Mouse (Mus musculus) liver, adult 2 months (tissue): Measurements from ENCODE around the gene Txlng. TPM values are rescaled to one million over a fixed set of nuclear protein-coding genes. Genes with fewer than 3 reads are reported as not detected.
A peak's percentile ranks its signal among the peaks of the same experiment; 100 is the strongest.

Source experiments
- DNase-seq: peaks from one replicate; pipeline ENCODE4 v3.0.0-alpha.2; 2011; ENCODE audit warnings: low read depth, low spot score; ENCODE audit errors: extremely low read depth
- H3K27ac ChIP-seq: fragments of 200-500 bp; replicated peaks from 2 replicates; pipeline ENCODE4 v1.5.1; 2012; ENCODE audit warnings: low read depth, mild to moderate bottlenecking, control low read depth, inconsistent platforms, low read length; ENCODE audit not compliant: insufficient read depth
- H3K27me3 ChIP-seq: fragments of 200-500 bp; 2 replicates; pipeline ENCODE4 v1.6.1; 2012; ENCODE audit warnings: mild to moderate bottlenecking, moderate library complexity, low read length, inconsistent platforms; ENCODE audit not compliant: control insufficient read depth, insufficient read depth
- H3K36me3 ChIP-seq: fragments of 200-500 bp; 2 replicates; pipeline ENCODE4 v1.6.1; 2012; ENCODE audit warnings: low read length, inconsistent platforms; ENCODE audit not compliant: control insufficient read depth, insufficient read depth
- H3K4me1 ChIP-seq: fragments of 200-500 bp; 2 replicates; pipeline ENCODE4 v1.6.1; 2011; ENCODE audit warnings: low read length; ENCODE audit not compliant: control insufficient read depth, insufficient read depth
- H3K4me3 ChIP-seq: fragments of 200-500 bp; 2 replicates; pipeline ENCODE4 v1.5.1; 2011; ENCODE audit warnings: low read depth, mild to moderate bottlenecking, control low read depth, low read length, moderate library complexity; ENCODE audit not compliant: insufficient read depth
- H3K79me2 ChIP-seq: fragments of 200-500 bp; 2 replicates; pipeline ENCODE4 v1.6.1; 2012; ENCODE audit warnings: inconsistent platforms, mild to moderate bottlenecking, low read length, moderate library complexity; ENCODE audit not compliant: control insufficient read depth, insufficient read depth
- H3K9ac ChIP-seq: fragments of 200-500 bp; 2 replicates; pipeline ENCODE4 v1.6.1; 2012; ENCODE audit warnings: low read depth, mild to moderate bottlenecking, control low read depth, inconsistent platforms, low read length
- CTCF ChIP-seq: fragments of 200-500 bp; IDR thresholded peaks from 2 replicates; pipeline ENCODE4 v1.5.1; 2011; ENCODE audit warnings: low read depth, low read length, control low read depth
- POLR2A ChIP-seq: fragments of 200-500 bp; IDR thresholded peaks from 2 replicates; pipeline ENCODE4 v1.6.1; 2011; ENCODE audit warnings: low read length, control low read depth; ENCODE audit not compliant: insufficient read depth; ENCODE audit errors: extremely low read depth
- WGBS: fragments of 180-500 bp; shearing (Covaris S2); methylation state at CpG from one replicate; pipeline ENCODE4 v1.1.7; 2018; 5-methylcytosine and 5-hydroxymethylcytosine counted together
- polyA plus RNA-seq: library from polyadenylated mRNA; depleted of rRNA; stranded (reverse); fragments of >200 nt; gene quantifications from 2 replicates; pipeline ENCODE4 v1.2.3, GENCODE M21; 2012; rRNA removed
- total RNA-seq: library from RNA; depleted of rRNA; stranded (reverse); fragments of >200 nt; gene quantifications from 2 replicates; pipeline ENCODE4 v1.2.3, GENCODE M21; 2014; rRNA removed

The Txlng gene
- total and polyA plus RNA-seq, 2 experiments, result 3.5 to 20.0 TPM

DNA sequence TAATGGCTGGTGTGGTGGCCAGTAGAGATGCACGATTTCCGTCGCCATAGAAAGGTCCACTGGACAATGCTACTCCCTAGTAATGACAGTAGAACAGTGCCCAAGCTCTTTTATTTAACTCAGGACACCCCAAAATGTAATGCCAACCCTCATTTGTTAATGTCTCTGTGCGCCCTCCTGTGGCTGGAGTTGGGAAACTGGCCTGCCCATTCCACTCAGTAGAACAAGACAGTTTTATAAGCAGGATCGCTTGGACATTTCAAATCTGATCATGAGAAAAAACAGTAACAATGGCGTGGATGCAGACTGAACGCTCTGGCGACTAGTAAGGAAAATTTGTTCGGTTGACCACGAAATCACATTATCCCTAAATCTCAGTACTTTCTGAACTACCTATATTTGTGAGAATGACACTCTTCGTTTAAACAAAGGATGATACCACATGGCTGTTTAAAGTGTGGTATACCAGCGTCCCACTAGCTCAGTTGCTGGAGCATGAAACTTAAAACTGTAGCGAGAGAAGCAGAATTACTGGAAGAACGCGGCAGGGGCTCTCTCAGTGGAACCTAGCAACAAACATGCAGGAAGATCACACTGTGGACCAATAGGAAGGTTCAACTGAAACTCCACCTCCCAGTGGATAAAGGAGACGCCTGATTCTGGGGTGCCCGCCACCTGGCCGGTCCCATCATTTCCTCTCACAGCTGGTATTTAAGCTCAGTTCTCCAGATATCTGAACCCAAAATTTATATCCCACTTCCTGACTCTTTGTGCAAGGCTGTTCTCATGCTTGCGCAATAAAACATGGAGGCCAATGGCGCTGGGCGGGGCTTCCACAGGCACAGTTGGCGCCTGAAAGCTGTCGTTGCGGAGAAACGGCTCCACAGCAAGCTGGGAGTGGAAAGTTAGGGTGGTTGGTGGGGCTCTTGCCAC lies 94.0 kb downstream of the Txlng start:
- 32% methylated on average over 25 of the region's 25 CpGs for WGBS

DNA sequence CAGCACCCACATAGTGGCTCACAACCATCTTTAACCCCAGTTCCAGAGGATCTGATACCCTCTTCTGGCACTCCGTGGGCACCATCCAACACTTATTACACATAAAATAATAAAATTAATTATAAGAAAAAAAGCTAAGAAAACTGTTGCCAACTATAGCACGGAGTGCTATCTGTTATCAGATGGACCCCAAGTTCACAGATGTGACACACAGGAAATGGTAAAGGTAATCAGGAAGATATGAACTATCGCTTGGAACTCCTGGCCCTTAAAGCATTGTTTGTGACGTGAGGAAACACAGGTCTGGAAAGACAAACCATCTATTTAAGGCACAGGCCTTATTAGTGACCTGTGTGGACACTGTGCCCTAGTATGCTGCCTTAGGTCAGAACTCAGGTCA lies 99.2 kb downstream of the Txlng start:
- H3K36me3 ChIP-seq, result no peaks in the 10 kb centered on the region
- H3K27ac ChIP-seq, result no peak overlapping the region
- no peak overlapping the region for H3K4me3 ChIP-seq
- WGBS, result 90% methylated on average over 4 of the region's 4 CpGs
- DNase-seq, result no peak
- H3K79me2 ChIP-seq, result no peaks in the 10 kb centered on the region
- TF ChIP-seq CTCF (no peak), POLR2A (no peak)
- H3K9ac ChIP-seq, result no peak overlapping the region
- H3K27me3 ChIP-seq, result no peaks in the 10 kb centered on the region
- no peaks in the 10 kb centered on the region for H3K4me1 ChIP-seq

More for the DNA sequence above, 94.0 kb downstream of the Txlng start:
- no peaks in the 10 kb centered on the region for H3K27me3 ChIP-seq
- H3K27ac ChIP-seq, result peak overlapping the region; percentile 57
- TF ChIP-seq CTCF (peak; percentile 53), POLR2A (no peak)
- no peaks in the 10 kb centered on the region for H3K4me1 ChIP-seq
- DNase-seq, result peak; percentile 35
- no peaks in the 10 kb centered on the region for H3K79me2 ChIP-seq
- peak overlapping the region; percentile 59 for H3K4me3 ChIP-seq
- no peaks in the 10 kb centered on the region for H3K36me3 ChIP-seq
- H3K9ac ChIP-seq, result peak overlapping the region; percentile 70

Other genes starting within 250 kb of the Txlng start
- gene Reps2, start 185.8 kb downstream of the Txlng start, total RNA-seq, result 18.5 and 20.5 TPM in 2 replicates
- 3.0 and 4.1 TPM in 2 replicates for gene Reps2, start 185.8 kb downstream of the Txlng start, polyA plus RNA-seq
- gene Rbbp7, start 69.1 kb downstream of the Txlng start, total RNA-seq, result 64.0 and 66.7 TPM in 2 replicates
- gene Rbbp7, start 69.1 kb downstream of the Txlng start, polyA plus RNA-seq, result 23.5 and 25.4 TPM in 2 replicates
- 33.8 and 43.1 TPM in 2 replicates for gene Syap1, start 59.0 kb upstream of the Txlng start, total RNA-seq
- 7.2 and 9.6 TPM in 2 replicates for gene Syap1, start 59.0 kb upstream of the Txlng start, polyA plus RNA-seq
- 14.0 and 15.5 TPM in 2 replicates for gene Ctps2, start 71.8 kb upstream of the Txlng start, total RNA-seq
- 3.8 and 4.2 TPM in 2 replicates for gene Ctps2, start 71.8 kb upstream of the Txlng start, polyA plus RNA-seq
- gene S100g, start 135.1 kb upstream of the Txlng start, total RNA-seq, result 0.94 and 1.0 TPM in 2 replicates
- not detected in 2 replicates for gene S100g, start 135.1 kb upstream of the Txlng start, polyA plus RNA-seq